Mouse (Mus musculus) yolk sac, embryonic 10.5 days (tissue): ENCODE measurements around the gene Prdm15.

Experiments used
- DNase-seq: peaks from one replicate; pipeline ENCODE4 v3.0.0-alpha.2; 2017; ENCODE audit warnings: low spot score

The Prdm15 gene

DNA sequence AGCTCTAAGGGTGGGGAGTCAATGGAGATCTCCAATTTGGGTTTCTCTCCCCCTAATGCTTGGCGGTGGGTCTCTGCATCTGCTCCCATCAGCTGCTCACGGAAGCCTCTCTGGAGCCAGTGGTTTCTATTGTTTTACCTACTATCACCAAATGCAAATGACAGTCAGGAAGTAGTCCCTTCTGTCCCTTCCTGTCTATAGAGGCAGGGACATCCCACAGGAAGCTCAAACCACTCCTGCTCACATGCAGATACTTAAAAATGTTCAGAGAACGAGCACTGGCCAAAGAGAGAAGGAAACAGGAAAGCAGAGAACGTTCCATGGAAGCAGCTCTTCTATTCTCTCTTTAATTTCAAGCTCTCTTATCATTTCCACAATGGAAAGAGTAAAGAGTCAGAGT, 32.1 kb downstream of the Prdm15 start:
- no peak for DNase-seq

DNA sequence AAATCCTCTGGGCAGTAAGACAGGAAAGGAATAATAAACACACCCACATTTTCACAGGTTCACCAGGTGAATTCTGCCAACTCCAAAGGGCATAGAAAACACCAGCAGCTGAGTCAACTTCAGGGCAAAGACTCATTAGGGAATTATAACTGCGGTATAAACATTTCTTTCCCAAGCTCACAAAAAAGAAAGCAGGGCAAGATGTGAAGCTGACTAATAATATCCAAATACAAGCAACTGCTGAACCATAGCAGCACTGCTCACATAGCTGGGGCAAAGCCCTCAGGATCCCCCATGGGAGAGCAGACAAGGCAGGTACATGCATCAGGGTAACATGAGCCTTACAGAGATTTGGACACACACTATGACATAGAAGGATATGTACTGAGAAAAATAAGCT, 34.2 kb downstream of the Prdm15 start:
- DNase-seq, result no peak

DNA sequence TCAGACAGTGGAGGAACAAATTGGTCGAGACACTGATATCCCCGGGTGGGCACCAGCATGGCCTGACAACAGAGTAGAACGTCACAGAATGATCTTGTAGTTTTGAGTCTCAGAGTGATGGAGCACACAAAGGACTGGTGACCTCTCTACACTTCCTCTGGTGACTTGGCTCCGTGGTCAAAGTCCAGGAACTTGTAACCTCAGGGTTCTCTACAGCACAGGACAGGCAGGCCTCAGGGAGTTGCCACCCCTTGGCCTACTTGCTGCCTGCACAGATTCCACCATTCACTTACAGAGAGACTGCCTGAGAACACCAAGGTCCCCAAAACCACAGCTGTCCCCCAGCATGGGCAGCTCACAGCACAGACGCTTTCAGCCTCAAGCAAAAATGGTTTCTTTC, 36.4 kb downstream of the Prdm15 start:
- peak; percentile 46 for DNase-seq

DNA sequence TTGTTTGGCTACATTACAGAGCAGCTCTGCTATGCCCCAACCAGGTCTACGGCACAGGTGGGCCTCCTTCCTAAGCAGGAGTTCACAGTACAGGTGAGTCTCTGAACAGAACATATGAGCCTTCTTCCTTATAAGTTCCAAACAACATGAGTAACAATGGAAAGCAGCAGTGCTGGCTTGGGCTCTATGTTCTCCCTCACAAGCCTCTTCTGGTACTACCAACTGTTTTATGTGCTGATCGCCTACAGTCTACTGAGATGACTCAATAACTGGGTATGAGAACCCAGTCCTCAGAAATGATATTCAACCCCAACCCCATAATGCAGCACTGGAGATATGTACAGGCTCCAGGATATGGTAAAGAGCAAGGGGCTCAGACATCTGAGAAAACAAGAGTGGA, 37.6 kb downstream of the Prdm15 start:
- DNase-seq, result no peak

DNA sequence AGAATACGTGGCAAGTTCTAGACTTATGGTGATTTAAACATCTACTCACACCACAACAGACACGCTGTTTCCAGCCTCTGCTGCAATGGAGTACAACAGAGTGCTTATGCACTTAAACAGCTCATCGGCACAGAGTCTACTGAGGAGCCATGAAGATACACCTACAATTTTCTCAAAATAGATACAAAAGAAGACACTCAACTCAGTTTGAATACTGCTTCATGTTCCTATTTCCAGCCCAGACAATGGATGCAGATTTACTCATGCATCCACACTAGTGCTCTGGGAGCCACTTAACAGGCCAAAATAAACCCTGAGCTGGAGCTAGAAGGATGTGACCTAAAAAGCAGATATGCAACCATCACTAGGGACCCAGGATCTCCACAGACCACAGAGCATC, 42.8 kb downstream of the Prdm15 start:
- DNase-seq, result no peak

DNA sequence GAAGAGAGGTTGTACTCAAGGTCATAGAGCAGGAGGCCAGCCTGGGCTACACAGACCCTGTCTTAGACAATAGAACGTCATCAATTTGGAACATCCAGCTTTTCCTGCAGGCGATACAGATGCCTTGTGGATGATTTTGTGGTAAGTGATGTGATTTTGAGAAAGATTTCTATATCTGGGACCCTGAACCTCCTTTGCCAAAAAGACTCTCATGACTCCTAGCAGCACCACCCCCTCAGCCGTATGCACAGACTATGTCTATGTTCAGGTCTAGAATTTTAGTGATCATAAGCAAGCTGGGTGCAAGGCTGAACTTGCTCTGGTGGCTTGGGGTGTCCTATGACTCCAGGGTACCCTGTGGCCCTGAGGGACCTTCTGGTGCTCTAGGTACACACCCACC, 46.0 kb downstream of the Prdm15 start:
- DNase-seq, result no peak

DNA sequence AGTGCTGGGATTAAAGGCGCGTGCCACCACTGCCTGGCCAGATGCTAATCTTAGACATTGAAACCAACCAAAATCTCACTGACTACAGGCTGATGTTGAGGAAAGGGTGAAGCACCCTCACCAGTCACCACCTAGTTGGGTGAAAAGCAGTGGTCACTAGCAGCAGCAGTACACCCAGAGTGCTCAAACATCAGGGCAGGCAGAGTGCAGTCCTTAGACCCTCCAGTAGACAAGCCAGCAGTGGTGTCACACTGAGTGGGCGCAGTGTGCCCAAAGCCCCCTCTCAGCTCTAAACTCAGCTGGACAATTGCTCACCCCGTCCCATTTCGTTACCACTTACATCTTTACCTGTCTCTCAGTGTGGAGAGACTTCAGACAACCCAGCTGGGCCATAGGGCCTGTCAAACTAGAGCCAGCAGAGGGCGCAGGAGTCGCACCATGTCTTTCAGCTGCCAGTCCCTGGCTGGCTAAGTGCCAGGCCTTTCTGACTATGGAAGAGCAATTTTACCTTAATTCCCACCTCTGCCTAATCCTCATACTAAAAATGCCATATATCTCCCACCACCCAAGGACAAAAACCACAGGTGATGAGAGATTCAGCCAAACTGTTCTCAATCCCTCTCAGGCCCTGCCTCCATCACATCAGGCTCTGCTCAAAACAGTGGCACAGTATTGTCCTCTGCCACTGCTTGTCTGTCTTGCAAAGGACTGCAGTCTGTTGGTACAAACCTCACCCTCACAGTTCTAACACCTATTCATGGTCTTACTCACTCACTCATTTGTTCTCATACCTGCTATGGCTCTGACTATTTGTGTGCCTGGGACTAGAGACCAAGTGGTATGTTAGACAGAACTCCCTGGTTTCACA, 46.7 kb downstream of the Prdm15 start:
- peak; percentile 21 for DNase-seq

DNA sequence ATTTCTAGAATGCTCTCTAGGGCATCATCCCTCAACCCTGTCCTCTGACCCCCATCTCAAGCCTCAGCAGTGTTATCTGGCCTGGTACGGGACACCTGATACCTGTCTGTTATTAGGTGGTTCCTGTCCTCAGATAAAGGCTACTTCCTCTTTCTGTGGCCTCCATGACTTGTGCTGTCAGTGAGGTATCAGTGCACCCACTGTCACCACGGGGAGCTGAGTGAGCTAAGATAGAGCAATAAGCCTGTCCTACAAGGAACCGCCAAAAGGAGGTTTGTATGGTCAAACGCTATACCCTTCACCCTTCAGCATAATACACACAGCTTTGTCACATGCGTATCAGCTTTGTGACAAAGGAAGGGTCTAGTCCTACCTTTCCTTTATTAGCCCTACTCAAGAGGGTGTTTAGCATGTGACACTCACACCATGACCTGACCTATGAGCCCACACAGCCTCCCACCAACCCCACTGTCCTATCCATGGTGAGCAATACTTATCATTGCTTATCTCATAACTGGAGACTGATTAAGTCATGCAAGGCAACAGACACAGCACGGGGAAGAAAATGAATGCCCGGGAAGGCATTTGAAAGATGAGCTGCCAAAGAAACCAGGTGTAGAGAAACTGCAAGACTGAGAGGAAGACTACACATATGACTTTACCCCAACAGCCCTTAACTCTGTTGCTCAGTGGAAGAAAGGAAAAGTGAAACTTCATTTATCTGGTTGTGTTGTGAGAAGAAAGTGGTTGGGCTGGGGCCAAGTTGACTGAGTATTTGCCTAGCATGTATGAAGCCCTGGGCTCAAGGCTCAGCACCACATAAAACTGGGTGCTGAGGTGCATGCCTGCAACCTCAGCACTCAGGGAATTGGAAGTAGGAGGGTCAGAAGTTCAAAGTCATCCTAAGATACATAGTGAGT, 53.4 kb downstream of the Prdm15 start:
- no peak for DNase-seq

DNA sequence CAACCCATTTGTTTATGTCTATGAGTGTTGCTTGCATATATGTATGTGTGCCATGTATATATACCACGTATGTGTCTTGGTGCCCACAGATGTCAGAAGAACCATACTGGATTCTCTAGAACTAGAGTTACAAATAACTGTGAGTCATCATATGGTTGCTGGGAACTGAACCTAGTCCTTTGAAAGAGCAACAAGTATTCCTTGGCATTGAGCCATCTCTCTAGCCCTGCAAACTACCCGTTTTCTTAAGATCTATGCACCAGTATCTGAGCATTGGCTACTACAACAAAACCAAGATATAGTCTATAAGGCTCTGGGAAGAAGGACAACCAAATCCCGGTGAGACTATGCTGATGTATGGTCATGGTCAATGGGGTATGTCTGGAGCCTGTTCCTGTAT, 54.4 kb downstream of the Prdm15 start:
- DNase-seq, result no peak

DNA sequence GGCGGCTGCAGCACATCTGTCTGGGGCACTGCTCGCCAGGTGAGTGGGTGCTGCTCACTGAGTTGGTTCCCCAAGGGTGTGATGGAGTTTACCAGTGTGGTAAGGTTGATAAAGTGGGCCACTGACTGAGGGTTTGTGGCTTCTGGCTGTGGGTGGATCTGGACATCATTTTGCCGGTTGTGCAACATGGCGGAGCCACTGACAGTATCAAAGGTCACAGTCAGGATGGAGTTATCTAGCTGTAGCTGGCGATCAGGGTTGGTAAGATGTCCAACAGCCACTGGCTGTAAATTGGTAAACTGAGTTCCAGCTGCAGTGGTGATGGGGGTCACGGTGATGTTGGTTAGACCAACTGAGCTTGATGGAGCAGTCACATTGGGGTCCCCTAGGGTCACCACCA, 57.4 kb downstream of the Prdm15 start:
- DNase-seq, result peak; percentile 17

DNA sequence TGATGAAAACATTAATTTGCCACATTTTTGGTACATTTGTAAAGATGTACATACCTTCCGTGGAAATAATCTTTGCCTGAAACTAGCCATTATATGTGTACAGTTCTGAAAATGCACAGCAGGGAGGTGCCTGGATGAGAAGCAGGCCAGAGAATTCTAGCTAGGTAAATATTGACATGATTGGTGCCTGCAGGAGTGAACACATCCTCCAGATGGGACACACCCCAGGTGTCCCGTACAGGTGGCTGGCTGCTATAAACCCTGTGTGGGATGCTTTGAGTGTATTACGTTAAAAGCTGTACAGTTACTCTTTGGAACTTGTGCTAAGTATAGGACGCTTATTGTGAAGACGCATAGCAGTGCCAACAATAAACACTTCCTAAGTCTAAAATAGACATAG, 68.6 kb downstream of the Prdm15 start:
- no peak for DNase-seq

DNA sequence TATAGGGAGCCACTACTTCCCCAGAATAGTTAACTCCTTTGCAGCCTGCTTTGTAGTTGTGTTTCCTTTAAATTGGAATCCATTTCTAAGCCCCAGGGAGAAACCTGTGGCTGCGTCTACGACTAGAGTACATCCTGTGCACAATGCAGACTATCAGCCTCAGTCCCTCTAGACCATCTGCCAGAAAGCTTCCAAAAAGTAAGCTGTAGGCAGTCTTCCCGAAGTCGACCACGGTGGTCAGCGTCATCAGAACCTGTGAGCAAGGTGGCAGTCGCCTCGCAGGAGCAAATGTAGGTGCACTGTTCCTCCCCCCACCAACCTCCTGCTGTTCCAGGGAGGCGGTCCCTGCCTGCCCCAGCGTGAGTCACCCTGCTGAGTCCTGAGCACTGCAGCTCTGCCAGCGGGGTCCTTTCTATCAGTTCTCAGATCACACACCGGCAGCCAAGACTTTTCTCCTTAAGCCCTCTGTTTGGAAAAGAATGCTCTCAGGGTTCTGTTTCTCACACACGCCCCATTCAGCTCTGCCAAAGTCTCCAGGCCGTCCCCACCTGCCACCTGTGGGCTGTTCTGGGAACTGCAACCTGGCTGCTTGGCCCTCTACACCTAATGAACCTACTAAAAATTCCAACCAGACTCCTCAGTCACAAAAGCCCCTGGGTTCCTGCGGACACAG, 73.2 kb downstream of the Prdm15 start:
- peak; percentile 81 for DNase-seq

DNA sequence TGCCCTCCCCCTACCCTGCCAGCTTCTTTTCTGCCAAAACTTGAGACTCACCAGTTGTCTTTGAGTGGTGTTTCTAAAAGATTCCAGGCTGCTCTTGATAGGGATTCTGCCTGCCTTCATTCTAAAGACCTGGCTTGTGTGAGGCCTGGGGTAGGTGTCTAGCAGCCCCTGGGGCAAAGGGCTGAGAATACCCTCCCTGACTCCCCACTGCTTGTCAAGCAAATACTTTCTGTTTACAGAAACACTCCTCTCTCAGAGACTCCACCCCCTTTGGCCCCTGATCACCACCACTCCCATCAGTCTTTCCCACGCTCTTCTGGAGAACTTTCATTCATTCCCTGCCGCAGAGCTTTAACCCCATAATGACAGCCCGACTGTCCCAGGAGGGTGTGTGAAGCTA, 85.1 kb downstream of the Prdm15 start:
- peak; percentile 70 for DNase-seq

DNA sequence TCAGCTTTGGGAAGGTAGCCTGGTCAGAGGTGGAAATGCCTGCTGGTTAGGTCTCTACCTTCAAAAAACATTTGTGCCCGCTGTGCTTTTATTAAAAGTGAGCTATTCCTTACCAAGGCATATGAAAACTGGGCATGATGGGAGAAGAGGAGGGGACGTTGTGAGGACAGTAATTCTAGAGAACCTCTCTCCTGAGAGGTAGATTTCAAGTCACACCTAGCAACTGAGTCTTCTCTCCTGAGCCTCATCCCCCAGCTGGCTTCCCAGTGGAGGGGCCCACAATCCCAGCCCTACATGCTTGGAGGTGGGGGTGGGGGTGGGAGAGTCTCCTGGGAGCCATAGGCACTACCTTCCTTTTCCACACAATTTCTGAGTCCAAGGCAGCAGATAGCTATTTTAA, 87.0 kb downstream of the Prdm15 start:
- no peak for DNase-seq

DNA sequence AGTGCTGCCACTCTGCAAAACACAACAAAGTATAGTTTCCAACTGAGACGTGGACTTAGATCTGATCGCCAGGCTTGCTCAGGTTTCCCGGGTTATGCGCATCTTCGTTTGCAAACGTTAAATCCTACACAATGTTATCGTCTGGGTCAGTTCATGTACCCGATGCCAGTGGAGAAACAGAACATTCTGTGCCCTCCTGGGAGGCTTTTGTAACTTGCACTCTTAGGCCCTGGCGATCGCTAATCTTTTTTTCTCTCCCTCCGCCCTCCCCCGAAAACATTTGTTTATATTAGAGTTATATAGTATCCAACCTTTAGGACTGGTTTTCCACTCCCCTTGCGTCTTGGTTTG, 87.7 kb downstream of the Prdm15 start:
- no peak for DNase-seq

DNA sequence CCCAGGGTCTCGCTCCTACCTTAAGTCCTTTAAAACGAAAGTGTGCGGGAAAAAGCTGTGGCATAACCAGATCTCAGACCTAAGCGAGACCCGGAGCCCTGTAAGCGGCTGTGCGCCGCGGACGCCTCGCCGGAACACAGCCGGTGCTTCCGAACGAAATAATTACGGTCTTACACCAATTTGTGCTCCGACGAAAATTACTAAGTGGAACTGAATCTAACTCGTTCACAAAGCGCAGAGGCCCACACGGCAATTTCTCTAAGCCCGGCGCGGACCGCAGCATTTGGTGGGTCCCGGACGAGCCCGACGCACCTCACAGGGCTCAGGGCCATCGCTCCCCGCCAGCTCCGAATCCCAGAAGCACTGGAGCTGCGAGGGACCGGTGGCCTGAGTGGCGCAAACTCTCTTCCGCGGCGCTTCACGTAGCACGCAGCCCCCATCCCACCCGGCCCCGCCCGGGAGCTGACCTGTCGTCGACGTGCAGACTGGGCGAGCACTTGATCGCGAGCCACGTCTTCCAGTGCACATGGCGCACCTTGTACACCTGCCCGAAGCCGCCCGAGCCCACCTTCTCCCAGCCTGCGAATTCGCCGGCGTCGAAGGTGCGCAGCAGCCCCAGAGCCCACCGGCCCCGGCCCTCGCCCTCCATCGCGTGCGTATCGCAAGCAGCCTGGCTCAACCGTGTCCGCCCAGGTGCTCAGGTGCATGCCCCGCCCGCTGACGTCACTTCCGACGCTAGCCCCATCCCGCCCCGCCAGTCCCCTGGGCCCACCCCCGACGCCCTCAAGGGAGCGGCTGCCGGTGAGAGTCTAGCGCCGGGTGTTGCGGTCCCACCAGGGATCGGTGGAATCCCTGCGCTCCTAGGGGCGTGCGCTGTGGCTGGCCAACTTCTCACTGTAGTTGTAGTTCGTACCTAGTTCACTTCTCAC, 88.3 kb downstream of the Prdm15 start, which contains the start of gene Ripk4:
Gene Ripk4 (minus strand): TSS at position 727 of the 929 bp plus-strand sequence.
- DNase-seq, result peak; percentile 90

DNA sequence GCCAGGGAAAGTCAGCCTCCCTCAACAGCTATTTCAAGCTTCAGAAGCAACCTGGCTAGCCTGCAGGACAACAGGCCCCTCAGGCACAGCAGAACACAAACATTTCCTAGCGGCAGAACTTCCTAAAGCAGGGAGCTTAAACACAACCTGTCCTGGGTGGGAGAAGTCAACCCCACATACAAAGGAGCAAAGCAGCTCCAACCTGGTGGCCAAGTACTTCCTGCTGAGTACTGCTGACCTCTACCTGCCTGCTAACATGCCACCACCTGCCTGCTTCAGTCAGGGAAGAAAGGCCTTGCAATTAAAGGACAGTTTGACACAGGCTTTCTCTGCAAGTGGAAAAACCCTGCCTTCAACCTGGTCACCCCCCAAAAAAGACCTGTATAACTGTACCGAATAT, 89.9 kb downstream of the Prdm15 start:
- no peak for DNase-seq

DNA sequence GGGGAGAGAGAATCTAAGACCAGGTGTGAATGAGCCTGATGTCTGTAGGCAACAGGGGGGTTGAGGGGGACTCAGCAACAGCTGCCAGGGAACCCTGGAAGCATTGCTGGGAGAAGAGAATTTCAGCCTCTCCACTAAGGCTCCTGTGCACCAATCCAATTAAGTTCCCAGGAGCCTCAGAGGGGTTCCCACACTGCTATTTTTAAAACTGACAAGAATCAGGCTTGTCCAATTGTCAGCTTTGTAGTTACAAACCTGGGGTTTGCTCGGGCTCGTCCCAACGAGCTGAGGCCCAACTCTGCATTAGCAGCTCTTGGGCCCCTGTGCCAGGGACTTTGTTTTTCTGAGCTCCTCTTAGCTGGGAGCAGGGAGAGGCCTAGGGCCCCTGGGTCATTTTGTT, 92.0 kb downstream of the Prdm15 start:
- DNase-seq, result no peak

DNA sequence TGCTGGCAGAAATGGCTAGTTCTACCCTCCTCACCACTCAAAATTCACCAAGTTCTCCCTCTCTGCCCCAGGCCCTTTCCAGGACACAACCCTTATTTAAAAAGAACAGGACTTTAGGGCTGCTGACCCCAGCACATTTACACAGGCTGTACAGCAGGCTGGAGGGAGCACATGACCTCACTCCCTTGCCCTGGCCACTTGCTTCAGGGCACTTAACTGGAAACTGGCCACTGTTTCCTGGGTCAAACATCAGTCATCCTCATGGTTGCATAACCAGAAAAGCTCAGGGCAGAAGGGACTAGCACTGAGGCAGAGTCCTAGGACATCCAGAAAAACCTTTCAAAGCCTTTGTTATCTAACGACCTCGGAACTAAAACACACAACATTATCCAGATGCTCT, 93.4 kb downstream of the Prdm15 start:
- peak; percentile 69 for DNase-seq

DNA sequence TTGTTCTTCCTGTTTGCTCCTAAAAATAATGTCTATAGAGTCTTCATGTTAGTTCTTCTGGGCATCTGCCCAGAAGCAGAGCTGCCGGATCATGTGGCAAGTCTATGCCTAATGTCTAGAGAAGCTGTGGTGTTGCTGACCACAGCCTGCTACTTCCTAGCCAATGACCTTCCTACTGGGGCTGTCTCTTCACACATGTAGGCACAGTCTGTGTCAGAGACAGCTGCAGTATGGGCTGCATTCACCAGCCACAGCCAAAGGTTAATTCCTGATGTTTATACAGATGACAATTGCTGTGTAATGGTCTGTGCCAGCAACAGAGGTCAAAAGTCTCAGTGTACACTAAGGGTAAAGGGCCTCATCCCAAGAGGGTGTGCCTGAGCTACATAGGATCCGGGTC, 95.2 kb downstream of the Prdm15 start:
- DNase-seq, result no peak

DNA sequence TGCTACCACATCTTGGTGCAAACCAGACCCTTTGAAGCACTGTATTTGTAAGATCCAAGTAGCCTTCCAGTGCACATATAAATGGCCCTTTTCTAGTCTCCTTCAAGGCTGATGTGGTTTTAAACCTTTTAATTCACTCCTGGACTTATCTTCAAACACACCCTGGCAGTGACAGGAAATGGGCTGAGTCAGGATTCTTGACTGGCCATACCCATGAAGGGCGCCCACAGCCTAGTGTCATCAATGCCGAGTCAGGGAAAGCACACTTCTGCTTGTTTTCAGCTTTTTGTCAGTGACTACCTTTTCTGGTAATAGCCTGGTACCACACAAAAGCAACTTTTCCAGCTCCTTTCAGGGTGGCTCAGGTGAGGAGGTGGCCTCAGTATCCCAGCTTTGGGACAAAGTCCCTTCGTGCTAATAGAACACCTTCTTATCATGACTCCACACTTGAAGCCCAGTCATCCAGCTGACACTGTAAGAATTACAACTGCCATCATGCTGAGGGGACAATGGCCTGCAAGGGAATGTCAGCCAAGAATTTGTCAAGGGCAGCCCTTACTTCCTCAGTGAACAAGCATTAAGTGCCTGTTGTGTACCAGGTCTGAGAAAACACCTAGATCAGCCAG, 99.2 kb downstream of the Prdm15 start:
- DNase-seq, result no peak
